ENCODE assay signal across 14 mouse cellular contexts in the genomic region with DNA sequence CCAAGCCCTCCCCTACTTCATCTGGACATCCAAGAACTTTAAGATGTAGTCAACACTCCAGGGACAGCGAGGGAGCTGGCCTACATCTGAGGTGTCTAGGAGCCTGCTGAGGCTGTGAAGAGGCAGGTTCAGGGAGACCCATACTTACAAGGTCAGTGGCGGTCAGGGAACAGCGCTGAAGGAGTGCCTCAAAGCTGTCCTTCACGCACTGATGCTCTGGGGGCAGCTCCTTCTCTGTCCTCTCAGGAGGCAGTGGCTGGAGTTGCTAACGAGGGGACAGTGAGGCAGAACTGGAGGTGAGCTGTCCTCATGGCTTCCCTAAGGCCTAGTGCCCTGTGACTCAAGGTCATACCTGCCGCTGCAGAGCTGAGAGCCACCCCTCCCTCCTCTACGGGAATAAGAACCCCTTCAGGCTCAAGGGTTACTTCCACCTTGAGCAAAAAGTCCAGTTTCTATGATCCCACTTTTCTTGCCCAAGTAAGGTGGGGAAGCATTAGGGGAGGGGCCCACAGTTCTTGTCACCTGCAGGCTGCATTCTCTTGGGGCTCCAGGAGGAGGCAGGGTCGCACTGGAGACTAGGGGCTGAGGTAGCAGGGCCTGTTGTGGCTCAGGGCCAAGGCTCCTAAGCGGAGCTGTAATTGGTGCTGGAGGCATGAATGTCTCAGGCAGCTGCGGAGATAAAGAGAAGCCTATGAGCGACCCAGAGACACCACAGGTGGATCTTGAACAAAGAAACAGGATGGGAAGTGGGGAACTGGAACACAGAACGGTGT. TPM values are rescaled to one million over a fixed set of nuclear protein-coding genes. Genes with fewer than 3 reads are reported as not detected.
DNase-seq lines count a peak whose midpoint lies in the region; ATAC-seq and TF ChIP-seq lines count a peak whose summit lies in the region.
"Had no signal": no experiment of that assay in that cellular context is flagged by ENCODE, and none has a peak within 500 bp of the region (broad histone marks: within the 10 kb centered on the region; RNA-seq: fewer than 3 reads in every experiment).

No protein-coding gene starts in this region.

- no peak for TF ChIP-seq POLR2A in CH12.LX (IDR thresholded peaks at IDR 0.05; ENCODE audit: low read depth, low read length)

- dilution Hi-C loops in CH12.LX (cut with MboI; ENCODE audit: extremely low pct_ligation_motif_present, extremely low pct_unique_long_range_greater_than_20kb, low sequenced_read_pairs): no loop called here

- TF ChIP-seq CTCF in intestine, postnatal 0 days (IDR thresholded peaks at IDR 0.05; ENCODE audit: low read depth): peak; percentile 48
- TF ChIP-seq CTCF in CH12.LX (conservative IDR thresholded peaks at IDR 0.05 in 1 of 2, IDR thresholded peaks at IDR 0.05 in 1 of 2; ENCODE audit: low read depth in 2 of 2, low read length in 2 of 2): peak in 1 of 2 experiments; percentile 60; a peak in 2 of 4 replicates
- peak; percentile 73 for TF ChIP-seq CTCF in E14TG2a.4 (conservative IDR thresholded peaks at IDR 0.05; ENCODE audit: low read length)

- H3K79me2 ChIP-seq in CH12.LX (replicated peaks; ENCODE audit: control insufficient read depth, extremely low read depth, insufficient read depth, poor library complexity, severe bottlenecking): no peaks in the 10 kb centered on the region

- no peaks in the 10 kb centered on the region for H3K36me3 ChIP-seq in intestine, postnatal 0 days (ENCODE audit: control insufficient read depth, insufficient read depth)
- H3K36me3 ChIP-seq in intestine, embryonic 16.5 days (ENCODE audit: control insufficient read depth, insufficient read depth, low read length): no peaks in the 10 kb centered on the region
- H3K36me3 ChIP-seq in CH12.LX (replicated peaks in 1 of 2; ENCODE audit: control insufficient read depth in 1 of 2, insufficient read depth in 1 of 2, low read length in 1 of 2) (peaks cover 0 to 2% of the 10 kb centered on the region in 2 experiments), E14TG2a.4 (ENCODE audit: insufficient read depth, low read length) (no peaks in the 10 kb centered on the region)
- no peaks in the 10 kb centered on the region for H3K36me3 ChIP-seq in limb, embryonic 10.5 days
- H3K36me3 ChIP-seq: hindbrain, embryonic 15.5 days had no signal

- no peak overlapping the region for H3K27ac ChIP-seq in intestine, postnatal 0 days (ENCODE audit: low read depth, low read length)
- H3K27ac ChIP-seq in intestine, embryonic 16.5 days (ENCODE audit: low read length): no peak overlapping the region
- H3K27ac ChIP-seq in CH12.LX (ENCODE audit: insufficient read depth, low read depth): no peak overlapping the region
- H3K27ac ChIP-seq in limb, embryonic 10.5 days: no peak overlapping the region
- H3K27ac ChIP-seq: hindbrain, embryonic 15.5 days had no signal

- H3K4me1 ChIP-seq in intestine, postnatal 0 days (replicated peaks; ENCODE audit: control insufficient read depth, insufficient read depth, low read length): no peaks in the 10 kb centered on the region
- H3K4me1 ChIP-seq in intestine, embryonic 16.5 days (ENCODE audit: control insufficient read depth, insufficient read depth, low read length): peaks cover 8% of the 10 kb centered on the region
- no peaks in the 10 kb centered on the region for H3K4me1 ChIP-seq in CH12.LX (ENCODE audit: control insufficient read depth in 1 of 2, insufficient read depth in 2 of 2)
- peaks cover 45% of the 10 kb centered on the region for H3K4me1 ChIP-seq in E14TG2a.4 (replicated peaks; ENCODE audit: low read depth, low read length)
- H3K4me1 ChIP-seq in limb, embryonic 10.5 days: peaks cover 18% of the 10 kb centered on the region

- TF ChIP-seq EP300 in CH12.LX (IDR thresholded peaks at IDR 0.05; ENCODE audit: low read length): no peak

- H3K9me3 ChIP-seq in intestine, postnatal 0 days (ENCODE audit: control insufficient read depth): no peaks in the 10 kb centered on the region
- no peaks in the 10 kb centered on the region for H3K9me3 ChIP-seq in intestine, embryonic 16.5 days (ENCODE audit: control insufficient read depth, low read length)
- H3K9me3 ChIP-seq in CH12.LX (replicated peaks; ENCODE audit: low read length) (no peaks in the 10 kb centered on the region), E14TG2a.4 (ENCODE audit: low read length) (peaks cover 11% of the 10 kb centered on the region)
- H3K9me3 ChIP-seq in limb, embryonic 10.5 days (replicated peaks): no peaks in the 10 kb centered on the region
- H3K9me3 ChIP-seq: hindbrain, embryonic 15.5 days had no signal

- peak; percentile 48 for TF ChIP-seq RAD21 in CH12.LX (IDR thresholded peaks at IDR 0.05; ENCODE audit: low read depth, low read length)

- WGBS in intestine, postnatal 0 days: 68% methylated on average over 12 of the region's 12 CpGs
- 64% methylated on average over 12 of the region's 12 CpGs for WGBS in intestine, embryonic 16.5 days
- WGBS in limb, embryonic 10.5 days: 60% methylated on average over 12 of the region's 12 CpGs

- H3K27me3 ChIP-seq in intestine, postnatal 0 days (replicated peaks; ENCODE audit: control insufficient read depth, insufficient read depth, low read length): peaks cover 13% of the 10 kb centered on the region
- peaks cover 5% of the 10 kb centered on the region; the same call in 1 of the 2 replicates for H3K27me3 ChIP-seq in intestine, embryonic 16.5 days (replicated peaks; ENCODE audit: control insufficient read depth, insufficient read depth, low read length)
- H3K27me3 ChIP-seq in CH12.LX (replicated peaks) (no peaks in the 10 kb centered on the region), E14TG2a.4 (ENCODE audit: insufficient read depth, low read length) (peaks cover 56% of the 10 kb centered on the region)
- peaks cover 72% of the 10 kb centered on the region for H3K27me3 ChIP-seq in limb, embryonic 10.5 days (ENCODE audit: low read depth, poor library complexity, severe bottlenecking)
- H3K27me3 ChIP-seq: Patski had no signal

- ATAC-seq in intestine, postnatal 0 days: no peak
- ATAC-seq in intestine, embryonic 16.5 days: no peak
- ATAC-seq: Patski had no signal

- in situ Hi-C loops in CH12.LX (cut with MboI; ENCODE audit: low pct_ligation_motif_present, low pct_unique_long_range_greater_than_20kb, low sequenced_read_pairs): no loop called here

- H3K4me2 ChIP-seq in intestine, postnatal 0 days (replicated peaks; ENCODE audit: low read depth): no peak overlapping the region
- no peak overlapping the region for H3K4me2 ChIP-seq in intestine, embryonic 16.5 days (ENCODE audit: low read depth, low read length)
- no peak overlapping the region for H3K4me2 ChIP-seq in CH12.LX (ENCODE audit: insufficient read depth, low read depth, poor library complexity, severe bottlenecking)
- H3K4me2 ChIP-seq: hindbrain, embryonic 15.5 days had no signal

- H3K4me3 ChIP-seq in intestine, postnatal 0 days (ENCODE audit: low read depth, low read length): no peak overlapping the region
- H3K4me3 ChIP-seq in intestine, embryonic 16.5 days (ENCODE audit: low read length): no peak overlapping the region
- no peak overlapping the region for H3K4me3 ChIP-seq in CH12.LX (replicated peaks in 1 of 3; ENCODE audit: low read depth in 2 of 3, low read length in 2 of 3, poor library complexity in 1 of 3)
- peak overlapping the region; percentile 32; the same call in 1 of the 2 replicates for H3K4me3 ChIP-seq in E14TG2a.4 (replicated peaks; ENCODE audit: low read length)
- H3K4me3 ChIP-seq in limb, embryonic 10.5 days: no peak overlapping the region
- H3K4me3 ChIP-seq: hindbrain, embryonic 15.5 days had no signal

- H3K9ac ChIP-seq in intestine, postnatal 0 days (ENCODE audit: low read depth, low read length): no peak overlapping the region
- H3K9ac ChIP-seq in intestine, embryonic 16.5 days (ENCODE audit: low read depth, low read length): no peak overlapping the region
- no peak overlapping the region for H3K9ac ChIP-seq in CH12.LX (ENCODE audit: insufficient read depth, low read depth)
- H3K9ac ChIP-seq: hindbrain, embryonic 15.5 days had no signal

- DNase-seq in CH12.LX (ENCODE audit: extremely low read depth): no peak
- DNase-seq in kidney, postnatal 14 days: peak; percentile 30
- no peak for DNase-seq in limb, embryonic 10.5 days (ENCODE audit: low spot score)
- DNase-seq in gastrocnemius, postnatal 4 days (ENCODE audit: low spot score in 2 of 2): no peak
- no peak for DNase-seq in cerebellum, adult 11 months

RNA-seq across cellular contexts. Expression of a gene that starts 24.9 kb away (rescaled TPM):
- not detected in 2 replicates for polyA plus RNA-seq in intestine, postnatal 0 days (2015; fragmentation: Nextera tagmentation; extraction: Ambion mirVana)
- polyA plus RNA-seq in intestine, embryonic 16.5 days (2015; fragmentation: Nextera tagmentation; extraction: Ambion mirVana): not detected in 2 replicates
- not detected in 2 replicates for total RNA-seq in CH12.LX (2012; rRNA removed)
- total RNA-seq in CH12.LX (2014; rRNA removed): not detected in 2 replicates
- polyA plus RNA-seq in CH12.LX (2012; ENCODE audit: insufficient read length, low read depth): 0.07 TPM in 1 of 2 replicates, not detected in the other
- polyA plus RNA-seq in limb, embryonic 10.5 days (2016; fragmentation: Nextera tagmentation; extraction: Ambion mirVana): not detected in 2 replicates
- total RNA-seq in gastrocnemius, postnatal 4 days (2021): not detected
- total RNA-seq: monocyte, adult 5-6 weeks had no signal
- polyA plus RNA-seq: lung, adult 2 months; small intestine, adult 2 months had no signal

RNA-seq across cellular contexts. Expression of a gene that starts 27.5 kb away (rescaled TPM):
- polyA plus RNA-seq in intestine, postnatal 0 days (2015; fragmentation: Nextera tagmentation; extraction: Ambion mirVana): 0.12 and 0.33 TPM in 2 replicates
- 0.24 and 0.75 TPM in 2 replicates for polyA plus RNA-seq in intestine, embryonic 16.5 days (2015; fragmentation: Nextera tagmentation; extraction: Ambion mirVana)
- 0.17 TPM in 2 replicates for total RNA-seq in CH12.LX (2012; rRNA removed)
- total RNA-seq in CH12.LX (2014; rRNA removed): 0.19 and 0.34 TPM in 2 replicates
- polyA plus RNA-seq in CH12.LX (2012; ENCODE audit: insufficient read length, low read depth): 0.64 and 1.1 TPM in 2 replicates
- 0.44 and 1.1 TPM in 2 replicates for polyA plus RNA-seq in limb, embryonic 10.5 days (2016; fragmentation: Nextera tagmentation; extraction: Ambion mirVana)
- 1 to 10 TPM; 3.1 to 3.3 TPM for total RNA-seq in gastrocnemius, postnatal 4 days (2021)

RNA-seq across cellular contexts. Expression of a gene that starts 34.4 kb away (rescaled TPM):
- not detected in 2 replicates for polyA plus RNA-seq in intestine, postnatal 0 days (2015; fragmentation: Nextera tagmentation; extraction: Ambion mirVana)
- polyA plus RNA-seq in intestine, embryonic 16.5 days (2015; fragmentation: Nextera tagmentation; extraction: Ambion mirVana): not detected in 2 replicates
- total RNA-seq in CH12.LX (2012; rRNA removed) (1.7 TPM in 1 of 2 replicates, not detected in the other), CH12.LX (2014; rRNA removed) (not detected in 2 replicates)
- not detected in 2 replicates for polyA plus RNA-seq in CH12.LX (2012; ENCODE audit: insufficient read length, low read depth)
- polyA plus RNA-seq in limb, embryonic 10.5 days (2016; fragmentation: Nextera tagmentation; extraction: Ambion mirVana): not detected in 2 replicates
- not detected for total RNA-seq in gastrocnemius, postnatal 4 days (2021)
- total RNA-seq: monocyte, adult 5-6 weeks had no signal
- polyA plus RNA-seq: gonadal fat pad, adult 2 months; hindbrain, embryonic 15.5 days; lung, adult 2 months; Patski; small intestine, adult 2 months had no signal

RNA-seq across cellular contexts. Expression of a gene that starts 37.1 kb away (rescaled TPM):
- polyA plus RNA-seq in intestine, postnatal 0 days (2015; fragmentation: Nextera tagmentation; extraction: Ambion mirVana): 681 and 717 TPM in 2 replicates
- 650 and 667 TPM in 2 replicates for polyA plus RNA-seq in intestine, embryonic 16.5 days (2015; fragmentation: Nextera tagmentation; extraction: Ambion mirVana)
- total RNA-seq in CH12.LX (2012; rRNA removed) (341 and 383 TPM in 2 replicates), CH12.LX (2014; rRNA removed) (278 and 354 TPM in 2 replicates)
- 311 and 321 TPM in 2 replicates for polyA plus RNA-seq in CH12.LX (2012; ENCODE audit: insufficient read length, low read depth)
- polyA plus RNA-seq in limb, embryonic 10.5 days (2016; fragmentation: Nextera tagmentation; extraction: Ambion mirVana): 664 and 683 TPM in 2 replicates
- total RNA-seq in gastrocnemius, postnatal 4 days (2021): 100 to 1,000 TPM; 534 to 566 TPM

RNA-seq across cellular contexts. Expression of a gene that starts 44.5 kb away (rescaled TPM):
- 15.6 and 17.7 TPM in 2 replicates for polyA plus RNA-seq in intestine, postnatal 0 days (2015; fragmentation: Nextera tagmentation; extraction: Ambion mirVana)
- polyA plus RNA-seq in intestine, embryonic 16.5 days (2015; fragmentation: Nextera tagmentation; extraction: Ambion mirVana): 25.7 and 31.3 TPM in 2 replicates
- total RNA-seq in CH12.LX (2012; rRNA removed) (12.9 and 13.5 TPM in 2 replicates), CH12.LX (2014; rRNA removed) (7.2 and 8.3 TPM in 2 replicates)
- polyA plus RNA-seq in CH12.LX (2012; ENCODE audit: insufficient read length, low read depth): 26.8 and 29.2 TPM in 2 replicates
- polyA plus RNA-seq in limb, embryonic 10.5 days (2016; fragmentation: Nextera tagmentation; extraction: Ambion mirVana): 51.2 and 54.6 TPM in 2 replicates
- total RNA-seq in gastrocnemius, postnatal 4 days (2021): 100 to 1,000 TPM; 110 to 121 TPM
